Mouse (Mus musculus): ENCODE data around the gene Nosip. TPM values are rescaled to one million over a fixed set of nuclear protein-coding genes. Genes with fewer than 3 reads are reported as not detected.

Gene Nosip
- total RNA-seq, 1 experiment = 94.2 TPM

- no peak overlapping the region for H3K9ac ChIP-seq (ENCODE audit: insufficient read depth, low read depth, low read length, poor library complexity, severe bottlenecking)
- peak overlapping the region in 1 of 2 experiments; percentile 9; a peak in 1 of 4 replicates for H3K4me3 ChIP-seq (ENCODE audit: insufficient read depth in 1 of 2, low read depth in 1 of 2, low read length in 2 of 2, poor library complexity in 1 of 2, severe bottlenecking in 1 of 2)
- in situ Hi-C loops (cut with MboI; ENCODE audit: low sequenced_read_pairs in 2 of 2, unreplicated experiment in 2 of 2) = no loop called here
- H3K36me3 ChIP-seq (ENCODE audit: control insufficient read depth, insufficient read depth, low read length, poor library complexity, severe bottlenecking) = no peaks in the 10 kb centered on the region
- peaks cover 0 to 14% of the 10 kb centered on the region in 2 experiments; a peak in 1 of 4 replicates for H3K4me1 ChIP-seq (ENCODE audit: control insufficient read depth in 2 of 2, insufficient read depth in 2 of 2, low read length in 2 of 2, poor library complexity in 1 of 2)
- no peak for TF ChIP-seq CHD2 (IDR thresholded peaks at IDR 0.05; ENCODE audit: low read depth, low read length)
- no peak for TF ChIP-seq ZNF384 (IDR thresholded peaks at IDR 0.05; ENCODE audit: low read depth, low read length)
- no peak for TF ChIP-seq MAFK (IDR thresholded peaks at IDR 0.05; ENCODE audit: insufficient read depth, low read depth, low read length)
- no peak for TF ChIP-seq ZC3H11A (IDR thresholded peaks at IDR 0.05; ENCODE audit: borderline replicate concordance, low read depth, low read length)
- no peaks in the 10 kb centered on the region for H3K9me3 ChIP-seq (ENCODE audit: control insufficient read depth, insufficient read depth, low read depth, low read length)
- DNase-seq (ENCODE audit: low read depth, low spot score) = no peak
- no peak overlapping the region for H3K27ac ChIP-seq (ENCODE audit: insufficient read depth, low read depth, low read length, poor library complexity, severe bottlenecking)
Measured at GRCm38 (mm10) chr7:45056972-45057348, 5.3 kb upstream of the Nosip start.

GRCm38 (mm10) chr7:45058607-45059571, 3.3 kb upstream of the Nosip start:
- in situ Hi-C loops (cut with MboI; ENCODE audit: low sequenced_read_pairs in 2 of 2, unreplicated experiment in 2 of 2) = no loop called here
- H3K9me3 ChIP-seq (ENCODE audit: control insufficient read depth, insufficient read depth, low read depth, low read length) = no peaks in the 10 kb centered on the region
- H3K27ac ChIP-seq (ENCODE audit: insufficient read depth, low read depth, low read length, poor library complexity, severe bottlenecking) = no peak overlapping the region
- DNase-seq (ENCODE audit: low read depth, low spot score) = no peak
- H3K4me1 ChIP-seq (ENCODE audit: control insufficient read depth in 2 of 2, insufficient read depth in 2 of 2, low read length in 2 of 2, poor library complexity in 1 of 2) = peaks cover 0 to 14% of the 10 kb centered on the region in 2 experiments; a peak in 1 of 4 replicates
- TF ChIP-seq CHD2 (IDR thresholded peaks at IDR 0.05; ENCODE audit: low read depth, low read length) (no peak), ZC3H11A (IDR thresholded peaks at IDR 0.05; ENCODE audit: borderline replicate concordance, low read depth, low read length) (no peak), ZNF384 (IDR thresholded peaks at IDR 0.05; ENCODE audit: low read depth, low read length) (no peak), HCFC1 (IDR thresholded peaks at IDR 0.05; ENCODE audit: borderline replicate concordance, insufficient read depth, low read length) (no peak), MAFK (IDR thresholded peaks at IDR 0.05; ENCODE audit: insufficient read depth, low read depth, low read length) (no peak)
- no peak overlapping the region for H3K4me3 ChIP-seq (ENCODE audit: insufficient read depth in 1 of 2, low read depth in 1 of 2, low read length in 2 of 2, poor library complexity in 1 of 2, severe bottlenecking in 1 of 2)
- no peaks in the 10 kb centered on the region for H3K36me3 ChIP-seq (ENCODE audit: control insufficient read depth, insufficient read depth, low read length, poor library complexity, severe bottlenecking)
- no peak overlapping the region for H3K9ac ChIP-seq (ENCODE audit: insufficient read depth, low read depth, low read length, poor library complexity, severe bottlenecking)

GRCm38 (mm10) chr7:45060632-45061122, 1.6 kb upstream of the Nosip start:
- no peak for TF ChIP-seq ZC3H11A (IDR thresholded peaks at IDR 0.05; ENCODE audit: borderline replicate concordance, low read depth, low read length)
- TF ChIP-seq MAFK (IDR thresholded peaks at IDR 0.05; ENCODE audit: insufficient read depth, low read depth, low read length) = no peak
- no peak for TF ChIP-seq ZNF384 (IDR thresholded peaks at IDR 0.05; ENCODE audit: low read depth, low read length)
- TF ChIP-seq HCFC1 (IDR thresholded peaks at IDR 0.05; ENCODE audit: borderline replicate concordance, insufficient read depth, low read length) = no peak
- TF ChIP-seq CHD2 (IDR thresholded peaks at IDR 0.05; ENCODE audit: low read depth, low read length) = no peak
- Histone ChIP-seq H3K4me3 (ENCODE audit: insufficient read depth in 1 of 2, low read depth in 1 of 2, low read length in 2 of 2, poor library complexity in 1 of 2, severe bottlenecking in 1 of 2) (no peak overlapping the region), H3K4me1 (ENCODE audit: control insufficient read depth in 2 of 2, insufficient read depth in 2 of 2, low read length in 2 of 2, poor library complexity in 1 of 2) (peaks cover 0 to 21% of the 10 kb centered on the region in 2 experiments; a peak in 3 of 4 replicates), H3K9me3 (ENCODE audit: control insufficient read depth, insufficient read depth, low read depth, low read length) (no peaks in the 10 kb centered on the region), H3K36me3 (ENCODE audit: control insufficient read depth, insufficient read depth, low read length, poor library complexity, severe bottlenecking) (no peaks in the 10 kb centered on the region), H3K9ac (ENCODE audit: insufficient read depth, low read depth, low read length, poor library complexity, severe bottlenecking) (no peak overlapping the region), H3K27ac (ENCODE audit: insufficient read depth, low read depth, low read length, poor library complexity, severe bottlenecking) (no peak overlapping the region)
- no peak for DNase-seq (ENCODE audit: low read depth, low spot score)
- in situ Hi-C loops (cut with MboI; ENCODE audit: low sequenced_read_pairs in 2 of 2, unreplicated experiment in 2 of 2) = no loop called here

GRCm38 (mm10) chr7:45061532-45062075, 625 bp upstream of the Nosip start:
- in situ Hi-C loops (cut with MboI; ENCODE audit: low sequenced_read_pairs in 2 of 2, unreplicated experiment in 2 of 2) = no loop called here
- H3K27ac ChIP-seq (ENCODE audit: insufficient read depth, low read depth, low read length, poor library complexity, severe bottlenecking) = no peak overlapping the region
- H3K4me3 ChIP-seq (ENCODE audit: insufficient read depth in 1 of 2, low read depth in 1 of 2, low read length in 2 of 2, poor library complexity in 1 of 2, severe bottlenecking in 1 of 2) = peak overlapping the region; percentile 10 to 100; a peak in 3 of 4 replicates
- no peak for DNase-seq (ENCODE audit: low read depth, low spot score)
- H3K9me3 ChIP-seq (ENCODE audit: control insufficient read depth, insufficient read depth, low read depth, low read length) = no peaks in the 10 kb centered on the region
- H3K9ac ChIP-seq (ENCODE audit: insufficient read depth, low read depth, low read length, poor library complexity, severe bottlenecking) = peak overlapping the region; percentile 42; the same call in 1 of the 2 replicates
- TF ChIP-seq MAFK (IDR thresholded peaks at IDR 0.05; ENCODE audit: insufficient read depth, low read depth, low read length) = no peak
- TF ChIP-seq ZNF384 (IDR thresholded peaks at IDR 0.05; ENCODE audit: low read depth, low read length) = no peak
- no peak for TF ChIP-seq HCFC1 (IDR thresholded peaks at IDR 0.05; ENCODE audit: borderline replicate concordance, insufficient read depth, low read length)
- no peak for TF ChIP-seq CHD2 (IDR thresholded peaks at IDR 0.05; ENCODE audit: low read depth, low read length)
- no peak for TF ChIP-seq ZC3H11A (IDR thresholded peaks at IDR 0.05; ENCODE audit: borderline replicate concordance, low read depth, low read length)
- no peaks in the 10 kb centered on the region for H3K36me3 ChIP-seq (ENCODE audit: control insufficient read depth, insufficient read depth, low read length, poor library complexity, severe bottlenecking)
- peaks cover 0 to 25% of the 10 kb centered on the region in 2 experiments; a peak in 3 of 4 replicates for H3K4me1 ChIP-seq (ENCODE audit: control insufficient read depth in 2 of 2, insufficient read depth in 2 of 2, low read length in 2 of 2, poor library complexity in 1 of 2)

Measured in ES-E14 (cell line).